Mouse (Mus musculus) liver, adult 10 weeks (tissue): ENCODE data around the gene Ptx3. TPM values are rescaled to one million over a fixed set of nuclear protein-coding genes. Genes with fewer than 3 reads are reported as not detected.

Experiments used
- polyA plus RNA-seq: library from polyadenylated mRNA; stranded (reverse); fragments of 350-450 nt; fragmentation: Illumina TruSeq; extraction: RNeasy Lipid Tissue Mini Kit (QIAGEN cat#74804); gene quantifications from one replicate; pipeline ENCODE4 v1.2.3, GENCODE M21; 2014; ENCODE audit warnings: low read depth, low replicate concordance

The Ptx3 gene
- not detected for polyA plus RNA-seq

DNA sequence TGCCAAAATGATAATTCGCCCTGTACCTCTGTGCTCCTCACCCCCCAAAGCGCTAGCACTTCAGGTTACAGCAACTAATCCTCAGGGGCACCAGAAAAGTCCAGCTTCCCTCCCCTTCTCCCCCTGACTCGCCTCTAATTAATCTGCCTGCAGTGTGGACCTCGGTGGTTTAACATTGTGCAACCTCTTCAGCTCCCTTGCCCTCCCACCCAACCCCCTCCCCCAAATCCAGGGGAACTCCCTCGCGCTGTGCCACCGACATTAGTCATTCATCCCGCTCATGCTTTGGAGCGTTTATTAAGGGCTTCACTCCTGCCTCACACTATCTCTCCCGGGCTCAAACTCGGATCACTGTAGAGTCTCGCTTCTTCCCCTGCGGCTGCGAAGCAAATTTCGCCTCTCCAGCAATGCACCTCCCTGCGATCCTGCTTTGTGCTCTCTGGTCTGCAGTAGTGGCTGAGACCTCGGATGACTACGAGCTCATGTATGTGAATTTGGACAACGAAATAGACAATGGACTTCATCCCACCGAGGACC lies at the start of gene Ptx3:
TSS of gene Ptx3 (plus strand) at position 256 of the 537 bp plus-strand sequence.

Other genes with a start within 250 kb of the Ptx3 start
- 0.21 TPM for gene Veph1, start 76.9 kb downstream of the Ptx3 start, polyA plus RNA-seq